Comparison of ENCODE assay signal across 13 mouse cellular contexts in genomic region chr4:134634001-134634400, GRCm38 (mm10).
DNase-seq lines count a peak whose midpoint lies in the region; ATAC-seq and TF ChIP-seq lines count a peak whose summit lies in the region.
"Had no signal": no experiment of that assay in that cellular context is flagged by ENCODE, and none has a peak within 500 bp of the region (broad histone marks: within the 10 kb centered on the region; RNA-seq: fewer than 3 reads in every experiment).

No protein-coding gene starts in this region.

- no peak overlapping the region for H3K4me2 ChIP-seq in lung, postnatal 0 days (replicated peaks; ENCODE audit: low read depth, low read length)
- H3K4me2 ChIP-seq: heart, embryonic 13.5 days; liver, embryonic 11.5 days; midbrain, embryonic 11.5 days had no signal

- ATAC-seq in lung, postnatal 0 days: no peak
- ATAC-seq: CD4-positive, CD25-positive, alpha-beta regulatory T cell, adult 4 months had no signal

- H3K9me3 ChIP-seq in E14TG2a.4 (ENCODE audit: low read length): peaks cover 8% of the 10 kb centered on the region
- no peaks in the 10 kb centered on the region for H3K9me3 ChIP-seq in limb, embryonic 10.5 days (replicated peaks)
- no peaks in the 10 kb centered on the region for H3K9me3 ChIP-seq in lung, postnatal 0 days (ENCODE audit: low read length)

- H3K36me3 ChIP-seq in E14TG2a.4 (ENCODE audit: insufficient read depth, low read length): no peaks in the 10 kb centered on the region
- H3K36me3 ChIP-seq in limb, embryonic 10.5 days: no peaks in the 10 kb centered on the region
- H3K36me3 ChIP-seq in lung, postnatal 0 days (ENCODE audit: insufficient read depth, low read length): no peaks in the 10 kb centered on the region
- H3K36me3 ChIP-seq: embryonic facial prominence, embryonic 10.5 days had no signal

- DNase-seq in embryo, embryonic 11 days: peak; percentile 47
- DNase-seq in embryo, embryonic 10 days (ENCODE audit: low spot score): no peak
- DNase-seq in brain, embryonic 14.5 days (ENCODE audit: low read depth): peak; percentile 81
- DNase-seq in limb, embryonic 10.5 days (ENCODE audit: low spot score): peak; percentile 43
- DNase-seq in lung, postnatal 0 days (ENCODE audit: low spot score): no peak
- DNase-seq in spleen, adult 18-20 months: no peak
- DNase-seq in left cerebral cortex, adult 18-20 months (ENCODE audit: low spot score in 2 of 2): no peak

- TF ChIP-seq EP300 in lung, postnatal 0 days (IDR thresholded peaks at IDR 0.05): no peak

- no peak overlapping the region for H3K9ac ChIP-seq in lung, postnatal 0 days (replicated peaks; ENCODE audit: low read depth)
- H3K9ac ChIP-seq: heart, embryonic 13.5 days had no signal

- 0 out of 2 replicates have a peak overlapping the region, but pooled peaks have one; percentile 11 for H3K27ac ChIP-seq in limb, embryonic 10.5 days
- H3K27ac ChIP-seq in lung, postnatal 0 days (ENCODE audit: low read length): no peak overlapping the region

- peaks cover 40% of the 10 kb centered on the region for H3K27me3 ChIP-seq in E14TG2a.4 (ENCODE audit: insufficient read depth, low read length)
- no peaks in the 10 kb centered on the region for H3K27me3 ChIP-seq in limb, embryonic 10.5 days (ENCODE audit: low read depth, poor library complexity, severe bottlenecking)
- H3K27me3 ChIP-seq in lung, postnatal 0 days (replicated peaks; ENCODE audit: insufficient read depth, low read length): no peaks in the 10 kb centered on the region
- H3K27me3 ChIP-seq: heart, embryonic 13.5 days had no signal

- no peak for TF ChIP-seq POLR2A in brain, embryonic 14.5 days (IDR thresholded peaks at IDR 0.05; ENCODE audit: borderline replicate concordance, extremely low read depth, insufficient read depth, insufficient read length, poor library complexity, severe bottlenecking)

- H3K4me1 ChIP-seq in E14TG2a.4 (replicated peaks; ENCODE audit: low read depth, low read length): peaks cover 74% of the 10 kb centered on the region
- peaks cover 41% of the 10 kb centered on the region for H3K4me1 ChIP-seq in limb, embryonic 10.5 days
- 0 out of 2 replicates have a peak, but pooled peaks cover 3% of the 10 kb centered on the region for H3K4me1 ChIP-seq in lung, postnatal 0 days (ENCODE audit: insufficient read depth, low read depth, low read length)

- peak overlapping the region; percentile 57 for H3K4me3 ChIP-seq in E14TG2a.4 (replicated peaks; ENCODE audit: low read length)
- H3K4me3 ChIP-seq in limb, embryonic 10.5 days: no peak overlapping the region
- no peak overlapping the region for H3K4me3 ChIP-seq in lung, postnatal 0 days (ENCODE audit: low read depth, low read length)
- H3K4me3 ChIP-seq: embryonic facial prominence, embryonic 10.5 days; heart, embryonic 13.5 days had no signal

- 72% methylated on average over 13 of the region's 13 CpGs for WGBS in limb, embryonic 10.5 days
- 63% methylated on average over 13 of the region's 13 CpGs for WGBS in lung, postnatal 0 days

- TF ChIP-seq CTCF in E14TG2a.4 (conservative IDR thresholded peaks at IDR 0.05; ENCODE audit: low read length): no peak
- no peak for TF ChIP-seq CTCF in brain, embryonic 14.5 days (IDR thresholded peaks at IDR 0.05; ENCODE audit: borderline replicate concordance, extremely low read depth, insufficient read depth, insufficient read length)
- TF ChIP-seq CTCF in lung, postnatal 0 days (IDR thresholded peaks at IDR 0.05): no peak

Comparison
In these comparisons a context has a peak if more than half of its experiments do, and no peak if none do; other contexts are left out.
1. DNase-seq: peak in embryo, embryonic 11 days (single experiment), brain, embryonic 14.5 days (single experiment) and limb, embryonic 10.5 days (single experiment); none in embryo, embryonic 10 days (single experiment), lung, postnatal 0 days (single experiment), spleen, adult 18-20 months (0 of 2) and left cerebral cortex, adult 18-20 months (0 of 2).